Mouse (Mus musculus) left cerebral cortex, postnatal 10 days (tissue): ENCODE data around the gene G430095P16Rik. TPM values are rescaled to one million over a fixed set of nuclear protein-coding genes. Genes with fewer than 3 reads are reported as not detected.

ENCODE experiments used
- DNase-seq, 2 experiments: peaks; one replicate each; pipeline ENCODE4 v3.0.0; 2021 to 2022; ENCODE audit warnings: low spot score in 2 of 2, mixed read lengths in 1 of 2; ENCODE audit errors: extremely low spot score in 1 of 2
- intact Hi-C: fragments of 180-260 bp; cut with DNase I; formaldehyde crosslinking; loops from one replicate; pipeline ENCODE4 v1.15.1; 2025
- total RNA-seq, 2 experiments: library from RNA; stranded (reverse); gene quantifications; 2 replicates each; pipeline ENCODE4 v1.2.3; 2021

Gene G430095P16Rik
- total RNA-seq, 2 experiments from 2014 or later, result 0.51 TPM; not detected in 1

GRCm38 (mm10) chr8:84700941-84701911, 21.6 kb upstream of the G430095P16Rik start, which contains the start of gene Lyl1:
Lyl1 (plus strand) TSS chr8:84701457.
- peak in 1 of 2 experiments; percentile 88 for DNase-seq
- intact Hi-C loops, result no loop called here

GRCm38 (mm10) chr8:84702561-84702960, 20.2 kb upstream of the G430095P16Rik start:
- intact Hi-C loops, result no loop called here

GRCm38 (mm10) chr8:84702963-84703465, 19.8 kb upstream of the G430095P16Rik start:
- intact Hi-C loops, result no loop called here
- no peak for DNase-seq

More at GRCm38 (mm10) chr8:84702561-84702960, 20.2 kb upstream of the G430095P16Rik start:
- peak in 1 of 2 experiments; percentile 32 for DNase-seq

DNA sequence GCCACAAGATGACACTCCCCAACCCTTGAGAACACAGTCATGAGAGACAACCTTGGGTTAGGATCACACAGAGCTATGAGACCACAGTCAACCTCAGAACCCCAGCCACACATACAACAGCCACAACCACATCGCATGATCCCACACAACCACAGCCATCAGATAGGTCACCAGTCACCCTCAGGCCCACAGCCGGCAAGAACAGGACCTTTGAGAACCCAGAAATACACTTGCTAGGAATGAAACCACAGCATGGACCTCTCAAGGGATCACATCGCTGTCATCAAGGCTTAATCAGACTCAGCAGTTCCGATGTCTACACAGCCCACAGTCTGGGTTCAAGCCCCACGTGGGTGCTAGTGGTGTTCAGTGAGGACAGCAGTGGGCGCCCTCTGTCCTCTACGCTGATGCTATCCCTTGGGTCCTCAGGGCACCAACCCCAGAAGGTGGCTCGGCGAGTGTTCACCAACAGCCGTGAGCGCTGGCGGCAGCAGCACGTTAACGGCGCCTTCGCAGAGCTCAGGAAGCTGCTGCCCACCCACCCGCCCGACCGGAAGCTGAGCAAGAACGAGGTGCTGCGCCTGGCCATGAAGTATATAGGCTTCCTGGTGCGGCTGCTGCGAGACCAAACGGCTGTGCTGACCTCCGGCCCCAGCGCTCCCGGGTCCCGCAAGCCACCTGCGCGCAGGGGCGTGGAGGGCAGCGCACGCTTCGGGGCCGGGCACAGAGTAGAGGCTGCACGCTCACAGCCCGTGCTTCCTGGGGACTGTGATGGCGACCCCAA, 19.1 kb upstream of the G430095P16Rik start:
- peak in 1 of 2 experiments; percentile 55 for DNase-seq
- intact Hi-C loops, result no loop called here

DNA sequence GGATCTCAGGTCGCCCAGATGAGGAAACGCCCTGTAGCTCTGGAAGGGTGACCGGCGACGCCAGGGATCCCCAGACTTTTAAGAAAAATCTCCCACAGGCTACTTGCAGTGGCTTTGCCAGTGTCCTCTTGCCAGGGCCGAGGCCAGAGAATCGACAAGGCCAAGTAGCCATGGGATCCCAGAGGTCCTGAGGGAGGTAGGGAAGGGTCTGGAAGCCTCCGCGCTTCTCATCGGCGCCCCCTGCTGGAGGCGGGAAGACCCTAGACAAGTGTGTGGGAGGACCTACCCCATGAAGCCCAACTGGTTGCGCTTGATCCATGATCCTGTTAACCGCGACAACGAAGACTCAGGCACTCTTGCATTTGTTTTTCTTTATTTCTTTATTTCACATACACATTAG, 18.5 kb upstream of the G430095P16Rik start:
- peak in 1 of 2 experiments; percentile 90 for DNase-seq
- intact Hi-C loops, result no loop called here

DNA sequence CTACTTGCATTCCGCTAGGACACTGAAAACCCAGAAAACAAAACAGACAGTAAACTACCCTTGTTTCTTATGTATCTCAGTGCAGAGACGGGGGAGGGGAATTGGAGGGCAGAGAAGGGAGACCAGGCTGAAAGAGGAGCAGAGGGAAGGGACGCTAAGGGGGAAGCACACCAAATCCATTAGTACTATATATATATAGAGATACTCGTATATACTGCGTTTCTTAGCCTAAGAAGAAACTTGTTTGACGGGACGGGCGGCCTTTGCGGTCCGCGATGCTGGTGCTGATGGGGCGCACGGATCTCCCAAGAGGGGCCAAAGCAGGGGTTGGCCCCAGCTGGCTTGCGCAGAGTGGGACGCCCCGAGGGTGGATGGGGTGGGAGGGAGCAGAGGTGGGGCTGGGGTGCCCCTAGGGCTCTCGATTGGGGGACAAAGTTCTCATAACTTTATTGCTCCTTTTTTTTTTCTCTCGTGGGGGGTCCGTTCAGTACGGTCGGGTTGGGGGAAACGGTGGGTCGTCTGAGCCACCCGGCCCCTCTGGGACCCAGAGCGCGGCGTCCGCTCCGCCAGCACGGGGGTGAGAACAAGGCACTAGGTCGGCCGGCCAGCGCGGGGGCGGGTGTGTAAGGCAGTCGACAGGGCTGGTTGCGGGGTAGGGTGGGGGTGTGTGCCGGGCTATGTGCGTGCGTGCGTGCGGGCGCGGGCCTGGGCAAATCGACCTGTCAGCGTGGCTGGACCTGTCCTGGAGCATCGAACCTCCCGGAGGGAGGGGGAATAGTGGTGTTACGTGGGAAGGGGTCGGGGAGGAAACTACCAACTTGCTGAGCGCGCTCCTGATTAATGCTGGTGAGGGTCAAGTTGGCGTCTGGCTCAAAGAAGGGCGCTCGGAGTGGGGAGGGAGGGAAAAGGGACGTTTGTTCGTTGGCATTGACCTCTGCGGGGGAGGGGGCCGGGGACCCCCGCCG, 17.7 kb upstream of the G430095P16Rik start:
- peak in 1 of 2 experiments; percentile 74 for DNase-seq
- intact Hi-C loops, result no loop called here

- intact Hi-C loops, result no loop called here
Observed at GRCm38 (mm10) chr8:84705960-84706359, 16.8 kb upstream of the G430095P16Rik start.

DNA sequence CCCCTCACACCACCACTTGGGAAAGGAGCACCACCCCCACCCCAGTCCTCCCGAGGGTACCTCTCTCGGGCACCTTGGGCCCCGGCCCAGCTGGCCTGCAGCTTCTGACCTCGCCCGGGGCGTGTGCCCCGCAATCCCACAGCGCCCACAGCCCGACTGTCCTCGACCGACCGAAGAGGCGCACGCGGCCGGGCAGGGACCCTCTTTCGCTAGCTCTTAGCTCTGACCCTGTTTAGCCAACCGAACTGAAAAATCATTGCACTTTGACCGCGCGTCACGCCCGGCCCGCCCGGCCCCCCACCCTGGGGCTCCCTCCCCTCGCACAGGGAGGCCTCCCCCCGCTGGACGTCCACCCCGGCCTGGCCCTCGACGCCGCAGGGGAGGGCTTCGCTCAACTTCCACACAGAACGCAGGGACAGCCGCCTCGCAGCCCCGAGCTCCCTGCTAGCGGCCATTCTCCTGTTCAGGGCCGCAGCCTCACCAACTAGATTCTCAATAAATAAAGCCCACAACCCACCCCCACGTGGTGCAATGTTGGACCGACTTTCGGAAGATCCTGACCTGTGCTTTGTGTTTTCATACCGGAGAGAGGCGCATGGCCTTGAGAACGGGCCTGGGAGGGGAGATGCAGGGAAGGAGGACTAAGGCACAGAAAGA, 16.1 kb upstream of the G430095P16Rik start:
- intact Hi-C loops, result no loop called here
- peak in 1 of 2 experiments; percentile 61 for DNase-seq

More at GRCm38 (mm10) chr8:84705960-84706359, 16.8 kb upstream of the G430095P16Rik start:
- no peak for DNase-seq

DNA sequence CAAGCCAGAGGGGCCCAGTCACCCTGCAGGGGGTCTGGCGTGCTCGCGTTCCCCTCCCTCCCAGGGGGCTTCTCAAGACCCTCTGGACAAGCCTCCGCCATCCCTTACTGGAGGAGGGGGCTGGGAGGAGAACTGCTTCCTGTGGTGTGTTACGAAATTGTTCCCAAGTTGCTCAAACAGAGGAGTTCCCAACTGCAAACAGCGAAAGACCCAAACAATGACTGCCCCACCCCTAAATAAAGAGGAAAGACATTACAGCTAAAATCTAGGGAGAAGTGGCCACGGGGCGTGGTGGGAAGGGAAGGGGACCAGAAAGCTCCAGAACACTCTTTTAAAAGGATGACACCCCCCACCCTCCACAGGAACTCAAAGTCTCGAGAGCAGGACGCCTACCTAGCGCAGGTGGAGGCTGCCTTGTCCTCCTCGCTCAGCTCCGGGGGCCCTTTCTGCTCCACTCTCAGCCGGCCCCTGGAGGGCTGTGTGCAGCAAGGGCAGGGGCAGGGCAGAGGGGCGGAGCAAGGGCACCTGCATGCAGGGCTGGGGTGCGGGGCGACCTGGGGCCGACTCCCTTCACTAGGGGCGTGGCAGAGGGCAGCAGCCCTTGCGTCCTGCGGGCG, 15.4 kb upstream of the G430095P16Rik start:
- intact Hi-C loops, result no loop called here
- peak in 1 of 2 experiments; percentile 75 for DNase-seq

DNA sequence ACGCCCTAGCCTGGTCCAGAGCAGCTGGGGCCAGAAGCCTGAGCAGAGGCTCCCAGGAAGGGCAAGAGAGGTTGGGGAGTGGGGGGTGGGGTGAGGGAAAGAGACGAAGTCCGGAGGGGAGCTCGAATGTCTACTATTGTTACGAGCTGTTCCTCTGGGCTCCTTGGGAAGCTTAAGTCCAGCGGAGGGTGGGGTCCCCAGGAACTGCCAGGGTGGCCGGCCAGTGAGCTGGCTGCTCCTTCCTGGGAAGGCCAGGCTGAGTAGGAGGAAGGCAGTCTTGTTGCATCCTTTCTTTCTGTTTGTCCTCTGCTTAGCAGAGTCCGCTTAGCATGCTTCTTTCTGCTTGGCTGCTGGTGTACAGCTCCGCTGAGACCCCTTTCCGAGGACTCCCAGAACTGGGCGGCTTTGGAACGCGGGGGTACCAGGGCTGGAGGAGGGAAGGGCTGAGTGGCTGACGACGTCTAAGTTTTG, 14.7 kb upstream of the G430095P16Rik start:
- DNase-seq, result peak in 1 of 2 experiments; percentile 35
- intact Hi-C loops, result loop anchor here (2.0 kb wide), 1 partner anchor 105 kb away; no protein-coding TSS in a partner anchor

DNA sequence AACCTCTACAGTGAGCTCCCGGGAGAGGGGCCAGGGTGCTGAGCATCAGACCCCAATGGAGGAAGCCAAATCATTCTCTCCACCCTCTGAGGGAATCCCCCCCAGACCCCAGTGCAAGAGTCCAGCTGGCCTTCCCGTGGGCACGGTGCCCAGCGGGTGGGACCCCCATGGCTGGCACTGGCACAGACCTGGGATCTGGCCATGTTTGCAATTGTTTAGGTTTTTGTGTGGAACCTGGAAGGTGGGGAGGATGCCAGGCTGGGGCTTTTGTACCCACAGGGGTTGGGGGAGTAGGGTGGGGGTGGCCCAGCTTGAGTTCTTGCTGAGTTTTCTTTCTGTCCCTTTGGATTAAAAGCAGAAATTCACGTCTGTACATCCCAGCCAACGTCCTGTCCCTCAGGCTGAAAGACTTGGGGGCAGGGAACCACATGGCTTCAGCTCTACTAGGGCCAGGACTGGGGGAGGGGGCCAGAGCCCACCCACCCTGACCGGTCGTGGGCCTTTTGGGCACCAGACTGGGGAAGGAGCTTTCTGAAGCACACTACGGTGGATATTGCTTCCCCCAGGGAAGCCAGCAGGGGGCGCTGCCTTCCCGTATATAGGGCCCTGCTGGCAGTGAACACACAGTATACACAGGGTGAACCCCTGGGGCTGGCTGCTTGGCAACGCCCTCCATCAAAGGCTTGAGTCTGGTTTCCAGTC, 13.9 kb upstream of the G430095P16Rik start:
- intact Hi-C loops, result loop anchor here (2.0 kb wide), 1 partner anchor 104 kb away; no protein-coding TSS in a partner anchor
- DNase-seq, result peak; percentile 83 to 92

DNA sequence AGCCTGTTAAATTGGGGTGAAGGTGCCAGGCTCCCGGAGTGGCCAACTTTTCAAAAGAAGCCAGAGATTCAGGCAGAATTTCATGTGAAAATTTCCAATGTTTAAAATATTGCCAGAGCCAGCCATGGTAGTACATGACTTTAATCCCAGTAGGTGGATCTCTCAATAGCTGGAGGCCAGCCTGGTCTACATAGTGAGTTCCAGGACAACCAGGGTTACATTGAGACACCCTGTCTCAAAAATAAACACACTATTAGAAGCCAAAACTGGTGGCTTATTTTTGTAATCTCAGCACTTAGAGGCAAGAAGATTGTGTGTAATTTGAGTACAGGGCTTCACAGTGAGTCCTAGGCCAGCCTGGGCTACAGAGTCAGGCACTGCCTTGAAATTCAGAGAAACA, 12.9 kb upstream of the G430095P16Rik start:
- intact Hi-C loops, result loop anchor here (2.0 kb wide), 1 partner anchor 103 kb away; no protein-coding TSS in a partner anchor
- DNase-seq, result no peak

DNA sequence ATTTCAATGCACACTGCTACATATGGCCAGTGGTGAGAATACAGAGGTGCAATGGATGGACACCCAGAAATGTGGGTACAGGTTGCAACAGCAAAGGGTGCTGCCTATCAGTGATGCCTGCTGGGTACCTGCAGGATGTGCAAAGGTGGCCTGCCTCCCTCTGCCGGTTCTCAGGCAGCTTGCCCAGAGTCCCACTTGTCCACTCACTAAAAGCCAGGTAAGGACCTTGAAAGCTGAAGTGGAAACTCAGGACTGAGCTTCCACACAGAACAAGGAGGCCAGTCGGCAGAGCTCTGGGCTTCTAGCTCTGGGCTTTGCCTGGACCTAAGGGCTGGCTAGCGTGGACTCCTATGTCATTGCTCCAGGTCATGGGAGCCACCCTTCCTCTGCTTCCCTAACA, 11.5 kb upstream of the G430095P16Rik start:
- DNase-seq, result no peak
- intact Hi-C loops, result no loop called here

GRCm38 (mm10) chr8:84711933-84712758, 10.7 kb upstream of the G430095P16Rik start:
- peak in 1 of 2 experiments; percentile 70 for DNase-seq
- intact Hi-C loops, result no loop called here

DNA sequence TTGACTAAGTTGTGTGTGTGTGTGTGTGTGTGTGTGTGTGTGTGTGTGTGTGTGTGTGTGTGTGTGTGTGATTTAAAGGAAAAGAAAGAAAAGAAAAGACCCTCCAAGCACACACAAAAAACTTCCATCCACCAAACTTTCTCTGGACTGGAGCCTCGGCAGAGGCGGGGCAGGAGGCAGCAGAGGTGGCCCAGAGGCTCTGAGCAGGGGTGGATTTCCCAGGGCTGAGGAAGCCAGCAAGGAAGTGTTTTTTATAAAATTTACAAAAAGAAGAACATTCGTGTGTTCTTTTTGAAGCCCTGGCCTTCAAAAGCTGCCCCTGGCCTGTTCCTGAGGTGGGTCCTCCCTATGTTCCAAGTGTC, 10.1 kb upstream of the G430095P16Rik start:
- intact Hi-C loops, result no loop called here
- DNase-seq, result no peak
